Mouse (Mus musculus) activated CD4-positive, CD25-positive, alpha-beta regulatory T cell (primary cell): ENCODE data around the gene Scly. TPM values are rescaled to one million over a fixed set of nuclear protein-coding genes. Genes with fewer than 3 reads are reported as not detected.

Source experiments
- polyA plus RNA-seq, 2 experiments: library from polyadenylated mRNA; unstranded; fragments of 100-300 nt; shearing (Covaris generic); gene quantifications; one replicate each; pipeline ENCODE4 v1.2.1; 2017

The Scly gene
- polyA plus RNA-seq = 10 to 100 TPM; 15.0 to 41.7 TPM

GRCm38 (mm10) chr1:91297799-91298744, at the start of gene Scly:
Gene Scly (plus strand): TSS chr1:91298338.

GRCm38 (mm10) chr1:91249564-91250414, 48.3 kb upstream of the Scly start, which contains the start of gene Ube2f:
Gene Ube2f (plus strand): TSS chr1:91250304.

GRCm38 (mm10) chr1:91321760-91322438, 23.8 kb downstream of the Scly start, which contains the start of gene Espnl:
Gene Espnl (plus strand): TSS chr1:91322075.

GRCm38 (mm10) chr1:91350841-91351240, 52.7 kb downstream of the Scly start, which contains the start of gene Klhl30:
Gene Klhl30 (plus strand): TSS chr1:91351016.

GRCm38 (mm10) chr1:91366215-91367108, 68.3 kb downstream of the Scly start, which contains the start of gene Erfe:
Gene Erfe (plus strand): TSS chr1:91366430.

Other genes with a start within 250 kb of the Scly start
- gene Rbm44, start 153.2 kb upstream of the Scly start, polyA plus RNA-seq = 1 to 10 TPM in 1 of 2 experiments, under 1 TPM in 1; 0.69 to 1.9 TPM
- 10 to 100 TPM; 16.9 to 46.6 TPM for gene Ramp1, start 118.5 kb upstream of the Scly start, polyA plus RNA-seq
- 100 to 1,000 TPM in 1 of 2 experiments, 10 to 100 TPM in 1; 75.2 to 104 TPM for gene Ube2f, start 48.0 kb upstream of the Scly start, polyA plus RNA-seq
- under 1 TPM in 1 of 2 experiments, not detected in 1; 0.02 TPM for gene Espnl, start 23.7 kb downstream of the Scly start, polyA plus RNA-seq
- gene Klhl30, start 52.7 kb downstream of the Scly start, polyA plus RNA-seq = not detected
- under 1 TPM in 1 of 2 experiments, not detected in 1; 0.91 TPM for gene Erfe, start 68.1 kb downstream of the Scly start, polyA plus RNA-seq
- gene Ilkap, start 100.5 kb downstream of the Scly start, polyA plus RNA-seq = 100 to 1,000 TPM; 116 to 150 TPM
- 10 to 100 TPM; 76.7 to 81.3 TPM for gene Hes6, start 115.7 kb downstream of the Scly start, polyA plus RNA-seq
- 1 to 10 TPM; 2.5 to 3.1 TPM for gene Per2, start 161.0 kb downstream of the Scly start, polyA plus RNA-seq
- gene Traf3ip1, start 196.3 kb downstream of the Scly start, polyA plus RNA-seq = 1 to 10 TPM; 5.3 to 6.3 TPM
- gene Asb1, start 242.2 kb downstream of the Scly start, polyA plus RNA-seq = 1 to 10 TPM; 2.3 to 8.0 TPM